Mouse (Mus musculus): Measurements from ENCODE around the gene Uhrf2.

GRCm38 (mm10) chr19:30124999-30125669 is 94.8 kb downstream of the Uhrf2 start:
- TF ChIP-seq CTCF (conservative IDR thresholded peaks at IDR 0.05; ENCODE audit: low read length) (no peak), NANOG (IDR thresholded peaks at IDR 0.05; ENCODE audit: borderline replicate concordance, low read length) (no peak)

Measured in E14TG2a.4 (cell line).